Mouse (Mus musculus) left cerebral cortex, adult 8-10 months (tissue): ENCODE measurements around the gene Helb. TPM values are rescaled to one million over a fixed set of nuclear protein-coding genes. Genes with fewer than 3 reads are reported as not detected.
"Not testable (repeated sequence)": the region's sequence is repeated elsewhere in the genome, so short reads cannot be mapped to it uniquely, and the experiment has no call there.

ENCODE experiments used
- DNase-seq, 2 experiments: peaks; one replicate each; pipeline ENCODE4 v3.0.0; 2022; ENCODE audit warnings: low spot score in 2 of 2
- total RNA-seq, 4 experiments: library from RNA; stranded (reverse); gene quantifications; 2 replicates each; pipeline ENCODE4 v1.2.4; 2022

The Helb gene
- 1 to 10 TPM; 4.4 to 5.1 (median 4.8) TPM for total RNA-seq

GRCm38 (mm10) chr10:120112507-120113396 is at the start of gene Helb:
TSS of gene Helb (minus strand) at chr10:120112987.
- peak; percentile 90 for DNase-seq

DNA sequence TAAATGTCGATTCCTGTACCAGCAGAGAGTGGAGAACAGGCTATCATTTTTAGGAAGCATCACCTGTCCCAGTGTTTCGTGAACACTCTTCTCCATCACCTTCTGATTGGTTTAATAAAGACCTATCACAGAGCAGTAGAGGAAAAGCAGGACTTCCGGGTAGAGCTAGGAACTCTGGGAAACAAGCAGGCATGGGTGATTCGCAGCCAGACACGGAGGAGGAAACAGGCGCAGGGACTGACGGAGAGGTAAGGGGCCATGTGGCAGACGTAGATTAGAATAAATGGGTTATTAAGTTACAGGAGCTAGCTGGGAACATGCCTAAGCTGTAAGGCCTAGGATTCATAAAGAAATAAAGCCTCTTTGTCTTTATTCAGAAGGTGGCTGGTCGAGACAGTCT is 47.7 kb upstream of the Helb start:
- DNase-seq, result no peak

DNA sequence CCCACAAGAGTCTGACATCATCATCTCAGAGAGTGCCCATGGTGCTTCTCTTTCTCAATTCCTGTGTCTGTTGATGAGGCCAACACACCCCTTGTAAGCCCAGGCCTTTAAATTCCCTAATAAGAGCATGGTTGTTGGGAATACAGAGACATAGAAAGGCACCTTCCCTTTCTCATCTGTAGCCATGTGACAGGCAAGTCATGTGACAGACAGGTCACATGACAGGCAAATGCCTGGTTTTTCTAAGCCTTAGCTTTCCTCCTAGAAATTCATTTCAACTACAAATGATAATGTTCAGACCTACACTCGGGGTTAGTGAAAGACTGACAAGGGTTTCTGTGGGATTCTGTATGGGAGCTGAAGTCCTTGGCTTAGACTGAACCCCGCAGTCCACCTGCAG is 41.1 kb upstream of the Helb start:
- no peak for DNase-seq

- no peak for DNase-seq
These were observed 38.9 kb upstream of the Helb start for GRCm38 (mm10) chr10:120151672-120152071.

GRCm38 (mm10) chr10:120140916-120141516 is 28.2 kb upstream of the Helb start:
- no peak for DNase-seq

- DNase-seq, result no peak
These were observed 27.4 kb upstream of the Helb start for GRCm38 (mm10) chr10:120140193-120140592.

- DNase-seq, result no peak
These were observed 23.3 kb upstream of the Helb start for GRCm38 (mm10) chr10:120136020-120136562.

DNA sequence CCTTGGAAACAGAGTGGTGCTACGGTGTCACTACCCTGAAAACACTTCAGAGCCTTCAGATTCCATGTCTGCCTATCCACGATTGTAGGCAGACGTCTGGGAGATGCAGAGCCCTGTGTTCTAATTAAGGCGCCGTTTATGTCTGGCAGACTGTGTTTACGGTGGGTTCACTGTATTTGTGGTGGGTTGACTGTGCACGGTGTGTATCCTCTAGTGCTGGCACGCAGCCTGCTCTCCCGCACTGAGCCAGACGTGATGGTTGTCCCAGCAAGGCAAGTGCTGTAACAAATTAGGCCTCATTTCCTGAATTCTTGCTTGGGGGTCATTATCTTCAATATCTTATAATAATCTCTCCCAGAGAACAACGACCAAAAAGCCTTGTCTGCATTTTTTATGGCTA is 20.9 kb upstream of the Helb start:
- no peak for DNase-seq

DNA sequence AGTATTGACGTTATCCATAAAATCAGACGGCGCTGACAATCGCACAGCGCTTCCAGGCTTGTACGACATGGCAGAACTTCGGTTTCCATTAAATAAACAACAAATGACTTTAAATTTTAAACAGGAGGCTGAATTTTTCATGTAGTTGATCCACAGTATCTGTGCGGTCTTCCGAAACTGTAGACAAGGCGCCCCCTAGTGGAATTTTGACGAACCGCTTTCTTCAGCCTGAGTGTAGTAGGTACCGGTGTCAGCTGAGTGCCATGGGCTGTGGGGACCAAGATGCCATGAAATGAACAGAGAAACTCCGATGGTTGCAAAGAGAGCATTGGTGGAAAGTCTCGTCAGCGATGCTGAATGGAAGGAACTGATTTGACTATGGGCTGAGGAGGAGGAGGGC is 17.8 kb upstream of the Helb start:
- peak in 1 of 2 experiments; percentile 43 for DNase-seq

- DNase-seq, result no peak
These were observed 16.0 kb upstream of the Helb start for GRCm38 (mm10) chr10:120128601-120129277.

DNA sequence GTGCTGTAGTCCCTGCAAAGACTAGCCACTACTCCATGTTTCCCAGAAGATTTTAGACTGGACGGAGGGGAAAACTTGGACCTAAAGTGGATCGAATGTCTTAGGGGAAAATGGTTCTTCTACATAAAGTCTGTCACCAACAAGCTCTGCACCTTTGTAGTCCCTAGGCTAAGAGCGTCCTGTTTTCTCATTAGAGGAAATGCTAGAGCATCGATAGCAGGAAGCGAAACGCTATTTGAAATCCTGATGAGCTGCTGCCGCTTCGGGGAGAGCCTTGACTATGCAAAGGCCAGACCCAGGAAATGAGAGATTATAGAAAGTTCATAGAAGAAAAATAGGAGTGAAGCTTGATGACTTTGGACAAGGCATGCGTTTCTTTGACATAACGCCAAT is 12.7 kb upstream of the Helb start:
- DNase-seq, result no peak

DNA sequence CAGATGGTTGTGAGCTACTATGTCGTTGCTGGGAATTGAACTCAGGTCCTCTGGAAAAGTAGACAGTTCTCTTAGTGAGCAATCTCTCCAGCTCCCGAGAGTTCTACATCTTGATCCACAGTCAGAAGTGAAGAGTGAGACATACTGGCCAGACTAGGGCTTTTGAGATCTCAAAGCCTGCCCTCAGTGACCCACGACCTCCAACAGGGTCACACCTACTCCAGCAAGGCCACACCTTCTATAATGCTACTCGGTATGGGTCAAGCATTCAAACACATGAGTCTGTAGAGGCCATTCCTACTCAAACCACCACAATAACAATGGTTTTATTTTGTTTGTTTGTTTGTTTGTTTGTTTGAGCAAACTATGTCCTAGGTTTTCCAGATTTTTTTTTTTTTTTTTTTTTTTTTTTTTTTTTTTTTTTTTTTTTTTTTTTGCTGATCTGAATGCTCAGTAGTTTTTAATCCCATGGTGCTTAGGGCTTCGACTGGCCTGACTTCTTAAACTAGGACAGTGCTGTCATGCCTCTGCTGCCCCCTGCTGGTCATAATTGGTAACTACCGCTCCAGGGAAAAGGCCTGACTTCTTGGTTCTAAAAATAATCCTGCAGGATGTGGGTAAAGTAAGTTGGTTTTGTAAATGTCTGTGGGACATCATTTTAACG is 12.1 kb upstream of the Helb start:
- DNase-seq, result peak; percentile 61 to 80

DNA sequence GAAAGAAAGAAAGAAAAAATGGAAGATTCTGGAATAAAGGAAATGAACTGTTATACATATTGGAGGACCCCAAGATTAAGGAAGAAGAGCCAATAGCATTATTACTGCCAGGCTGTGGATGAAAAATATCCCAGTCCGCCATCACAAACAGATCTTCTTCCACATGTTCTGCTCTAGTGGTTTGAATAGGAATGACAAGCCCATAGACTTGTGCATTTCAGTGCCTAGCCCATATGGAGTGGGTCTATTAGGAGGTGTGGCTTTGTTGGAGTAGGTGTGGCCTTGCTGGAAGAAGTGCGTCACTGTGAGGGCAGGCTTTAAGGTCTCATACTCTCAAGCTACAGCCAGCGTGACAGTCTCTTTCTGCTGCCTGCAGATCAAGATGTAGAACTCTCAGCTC is 10.9 kb upstream of the Helb start:
- no peak for DNase-seq

- no peak for DNase-seq
These were observed 2.5 kb upstream of the Helb start for GRCm38 (mm10) chr10:120115249-120115648.

- no peak for DNase-seq
These were observed 1.7 kb upstream of the Helb start for GRCm38 (mm10) chr10:120114493-120114892.

DNA sequence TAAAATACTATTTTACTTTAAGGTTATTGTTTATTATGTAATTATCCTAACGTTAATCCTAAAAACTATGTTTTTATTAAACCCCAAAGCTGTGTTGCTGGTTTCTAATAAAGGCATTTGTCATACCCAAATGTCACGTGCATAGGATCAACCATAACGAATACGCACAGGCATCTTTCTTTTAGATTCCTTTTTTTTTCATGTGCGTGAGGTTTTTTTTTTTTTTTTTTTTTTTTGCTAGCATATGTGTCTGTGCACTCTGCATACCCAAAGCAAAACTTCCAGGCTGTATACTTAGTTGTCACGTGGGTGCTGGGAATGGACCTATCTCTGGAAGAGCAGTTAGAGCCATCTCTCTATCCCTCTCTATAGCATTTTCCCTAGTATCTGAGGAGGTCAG is 1.2 kb upstream of the Helb start:
- DNase-seq, result no peak

DNA sequence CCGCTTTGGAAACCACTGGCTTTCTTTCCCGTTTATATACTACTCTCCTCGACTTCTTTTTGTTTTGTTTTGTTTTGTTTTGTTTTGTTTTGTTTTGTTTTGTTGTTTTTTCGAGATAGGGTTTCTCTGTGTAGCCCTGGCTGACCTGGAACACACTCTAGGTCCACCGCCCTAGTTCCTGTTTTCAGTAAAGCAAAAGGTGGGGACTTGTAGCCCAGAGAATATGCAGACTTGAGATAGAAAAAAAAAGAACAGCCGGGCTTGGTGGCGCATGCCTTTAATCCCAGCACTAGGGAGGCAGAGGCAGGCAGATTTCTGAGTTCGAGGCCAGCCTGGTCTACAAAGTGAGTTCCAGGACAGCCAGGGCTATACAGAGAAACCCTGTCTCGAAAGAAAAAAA is 695 bp upstream of the Helb start:
- DNase-seq, result not testable (repeated sequence)

DNA sequence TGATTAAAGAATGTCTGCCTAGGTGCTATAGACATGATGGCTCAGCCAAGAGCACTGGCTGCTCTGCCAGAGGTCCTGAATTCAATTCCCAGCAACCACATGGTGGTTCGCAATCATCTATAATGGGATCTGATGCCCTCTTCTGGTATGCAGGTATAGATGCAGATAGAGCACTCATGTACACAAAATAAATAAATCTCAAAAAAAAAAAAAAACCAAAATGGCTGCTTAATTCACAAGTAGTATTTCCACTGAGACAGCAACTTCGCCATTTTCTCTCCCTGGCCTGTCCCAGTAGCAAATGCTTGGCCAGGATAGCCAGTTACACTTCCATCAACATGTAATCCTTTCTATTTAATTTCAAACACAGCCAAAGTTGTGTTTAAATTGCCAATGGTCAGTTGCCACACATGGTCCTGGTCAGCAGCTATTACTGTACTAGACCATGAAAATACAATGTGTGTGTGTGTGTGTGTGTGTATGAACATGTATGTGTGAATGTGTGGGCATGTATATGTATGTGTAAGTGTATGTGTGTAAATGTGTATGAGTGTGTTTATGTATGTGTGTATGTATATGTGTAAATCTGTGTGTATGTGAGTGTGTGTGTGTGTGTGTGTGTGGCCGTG is 982 bp downstream of the Helb start:
- no peak for DNase-seq

DNA sequence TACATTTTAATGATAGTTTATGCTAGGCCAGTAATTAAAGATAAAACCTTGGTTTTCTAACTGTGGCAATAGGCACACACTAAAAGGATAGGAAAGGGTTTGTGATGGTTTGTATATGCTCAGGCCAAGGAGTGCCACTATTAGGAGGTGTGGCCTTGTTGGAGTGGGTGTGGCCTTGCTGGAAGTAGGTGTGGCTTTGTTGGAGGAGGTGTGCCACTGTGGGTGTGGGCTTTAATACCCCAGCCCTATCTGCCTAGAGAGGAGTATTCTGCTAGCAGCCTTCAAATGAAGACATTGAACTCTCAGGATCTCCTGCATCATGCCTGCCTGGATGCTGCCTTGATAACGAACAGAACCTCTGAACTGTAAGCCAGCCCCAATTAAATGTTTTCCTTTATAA is 12.0 kb downstream of the Helb start:
- no peak for DNase-seq

DNA sequence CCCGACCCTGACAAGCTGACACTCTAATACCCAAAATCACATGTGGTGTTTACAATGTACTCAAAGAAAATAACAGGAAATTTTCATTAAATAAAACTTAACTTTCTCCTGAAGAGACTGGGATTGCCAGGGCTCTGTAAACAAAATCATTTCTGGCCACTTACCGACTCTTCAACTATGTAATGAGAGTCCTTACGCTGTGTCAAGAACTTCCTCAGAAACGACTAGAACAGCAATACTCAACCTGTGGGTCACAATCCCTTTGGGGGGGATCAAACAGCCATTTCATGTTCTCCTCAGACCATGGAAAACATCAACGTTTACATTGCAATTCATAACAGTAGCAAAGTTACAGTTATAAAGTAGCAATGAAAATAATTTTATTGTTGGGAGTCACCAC is 15.2 kb downstream of the Helb start:
- DNase-seq, result no peak

DNA sequence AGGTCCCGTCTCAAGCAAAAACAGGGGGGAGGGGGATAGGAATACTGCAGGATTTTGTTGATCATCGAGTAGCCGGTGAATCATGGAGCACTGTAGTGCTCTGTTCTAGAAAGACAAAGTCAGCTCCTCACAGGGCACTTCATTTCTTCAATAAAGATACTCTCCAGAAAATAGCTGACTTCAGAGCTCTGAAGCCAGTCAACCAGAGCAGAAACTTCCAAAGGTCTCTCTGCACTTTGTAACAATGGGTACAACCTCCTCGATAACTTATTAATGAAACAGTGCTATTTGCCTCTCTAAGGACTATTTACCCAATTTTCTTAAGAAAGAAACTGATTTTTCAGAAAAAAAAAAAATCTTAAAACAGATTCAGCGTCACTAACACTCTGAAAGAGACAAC is 17.1 kb downstream of the Helb start:
- no peak for DNase-seq
